Mouse (Mus musculus) layer of hippocampus, adult 9-10 months (tissue): ENCODE results near the gene Sqor.

Source experiments
- DNase-seq: peaks from one replicate; pipeline ENCODE4 v3.0.0; 2022; ENCODE audit warnings: low spot score

The Sqor gene

DNA sequence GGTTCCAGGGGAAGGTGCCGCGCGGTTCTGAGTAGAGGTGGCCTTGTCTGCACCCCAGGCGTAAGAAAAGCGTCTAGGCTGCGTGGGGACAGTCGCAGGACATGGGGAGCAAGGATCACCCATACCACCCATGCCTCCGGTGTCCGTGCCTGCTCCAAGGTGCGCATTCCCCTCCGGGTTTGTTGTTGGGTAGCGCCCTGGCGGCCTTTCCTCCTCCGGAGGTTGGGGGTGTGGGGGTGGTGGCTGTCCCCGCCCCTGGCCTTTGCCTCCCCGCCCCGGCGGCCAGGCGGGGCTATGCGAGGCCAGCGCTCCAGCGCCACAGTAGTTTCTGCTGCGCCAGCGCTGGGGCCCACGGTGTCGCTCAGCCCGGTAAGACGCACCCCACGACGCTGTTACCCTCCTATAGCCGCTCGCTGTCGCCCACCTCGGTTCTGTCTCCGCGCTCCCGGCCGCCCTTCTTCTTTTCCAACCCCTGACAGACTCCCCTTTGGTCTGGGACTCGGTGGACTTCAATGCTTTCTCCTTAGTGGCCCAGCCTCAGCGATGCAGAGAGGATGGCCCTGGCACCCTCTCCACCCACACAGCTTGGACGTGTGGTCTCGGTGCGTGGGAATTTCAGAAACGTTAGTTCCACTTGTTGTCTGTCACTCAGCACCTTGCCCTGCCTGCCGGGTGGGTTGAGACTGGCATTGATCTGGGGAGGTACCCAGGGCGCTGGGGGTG, at the start of gene Sqor:
TSS of gene Sqor (plus strand) at position 167 of the 723 bp plus-strand sequence.
- DNase-seq: no peak

DNA sequence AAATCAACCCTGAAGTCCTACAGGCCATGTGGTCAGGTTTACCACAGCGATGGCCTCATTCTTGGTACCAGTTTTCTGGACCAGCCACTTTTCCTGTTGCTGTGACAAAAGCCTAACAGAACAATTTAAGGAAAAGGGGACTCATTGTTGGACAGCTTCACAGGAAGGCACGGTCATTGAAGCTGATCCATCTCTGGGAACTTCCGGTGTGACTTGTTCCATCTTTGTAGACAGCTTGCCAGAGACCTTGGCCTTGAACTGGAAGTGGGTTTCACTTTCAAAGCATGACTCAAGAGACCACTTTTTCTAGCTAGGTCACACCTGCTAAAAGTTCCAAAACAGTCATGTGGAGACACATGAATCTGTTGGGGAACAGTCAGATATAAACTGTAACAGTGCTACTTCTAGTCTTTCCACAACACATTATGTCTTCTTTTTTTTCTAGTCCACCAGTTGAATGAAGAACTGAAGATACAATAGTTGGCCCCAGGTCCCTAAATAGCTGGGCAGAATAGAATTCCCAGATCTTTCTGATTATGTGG, 48.7 kb upstream of the Sqor start:
- no peak for DNase-seq

DNA sequence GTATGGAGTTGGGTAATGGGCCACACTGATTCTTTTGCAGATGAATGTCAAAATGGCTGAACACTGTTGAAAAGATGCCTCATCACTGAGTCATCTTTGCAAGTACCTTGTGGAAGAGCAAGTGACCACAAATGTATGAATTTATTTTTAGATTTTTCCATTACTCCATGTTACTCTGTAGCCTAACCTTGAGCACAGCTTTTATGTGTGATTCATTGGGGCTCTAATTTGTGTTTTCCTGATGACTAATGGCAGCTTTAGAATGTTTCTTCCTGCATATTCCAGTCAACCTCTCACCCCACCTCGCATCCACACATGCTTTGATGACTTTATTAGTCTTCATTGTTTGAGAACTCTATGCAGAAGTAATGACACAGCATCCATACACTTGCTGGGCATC, 45.8 kb upstream of the Sqor start:
- DNase-seq: no peak

DNA sequence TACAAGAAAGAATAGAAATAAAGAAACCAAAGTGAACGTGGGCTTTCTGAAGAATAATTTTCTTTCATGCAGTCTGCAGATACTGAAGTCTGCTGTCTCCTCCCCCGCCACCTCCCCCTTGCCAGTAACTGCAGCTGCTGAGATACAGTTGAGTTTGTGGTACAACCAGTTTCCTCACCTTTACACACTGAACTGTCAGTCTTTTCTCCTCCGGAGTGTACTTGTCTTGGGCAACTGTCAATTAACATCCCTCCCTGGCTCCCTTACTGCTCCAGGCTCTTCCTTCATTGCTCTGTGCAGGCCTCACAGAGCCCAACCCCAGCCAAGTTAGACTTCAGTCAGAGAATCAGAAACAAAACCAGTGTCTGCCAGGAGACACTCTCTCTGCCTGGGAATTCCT, 44.5 kb upstream of the Sqor start:
- no peak for DNase-seq

DNA sequence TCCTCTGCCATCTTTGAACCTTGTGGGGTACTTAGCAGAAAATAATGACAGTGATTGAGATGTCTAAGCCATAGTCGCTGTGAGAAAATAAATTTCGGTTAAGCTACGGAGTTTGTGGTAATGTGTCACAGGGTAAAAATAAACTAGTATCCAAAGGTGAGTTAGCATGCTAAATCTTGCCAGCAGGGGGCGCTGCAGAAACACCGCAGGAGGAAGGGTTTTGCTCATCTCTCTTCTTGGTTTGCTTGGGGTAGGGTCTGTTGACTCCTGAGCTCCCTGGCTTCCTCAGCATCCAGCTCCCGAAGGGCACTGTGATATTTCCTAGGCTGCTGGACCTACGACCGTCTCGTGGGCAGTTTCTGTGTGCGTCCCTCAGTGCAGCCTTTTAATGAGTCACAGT, 39.4 kb upstream of the Sqor start:
- no peak for DNase-seq

DNA sequence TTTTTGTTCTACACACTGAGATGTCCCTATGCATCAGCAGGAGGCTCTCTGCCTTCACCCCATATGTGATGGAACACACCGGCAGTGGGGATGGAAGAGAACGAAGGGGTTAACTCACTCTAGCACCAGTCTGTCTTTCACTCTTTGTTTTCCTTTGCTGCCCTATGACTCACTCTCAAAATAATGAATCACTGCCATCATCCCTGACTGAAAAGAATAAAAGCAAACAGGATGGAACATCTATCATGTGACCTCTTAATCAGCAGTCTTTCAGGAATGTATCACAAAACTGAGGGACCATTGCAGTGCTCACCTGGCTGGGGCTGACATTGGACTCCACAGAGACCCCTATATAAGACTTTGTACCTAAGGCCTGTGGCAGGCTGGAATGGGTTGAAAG, 33.6 kb upstream of the Sqor start:
- no peak for DNase-seq

DNA sequence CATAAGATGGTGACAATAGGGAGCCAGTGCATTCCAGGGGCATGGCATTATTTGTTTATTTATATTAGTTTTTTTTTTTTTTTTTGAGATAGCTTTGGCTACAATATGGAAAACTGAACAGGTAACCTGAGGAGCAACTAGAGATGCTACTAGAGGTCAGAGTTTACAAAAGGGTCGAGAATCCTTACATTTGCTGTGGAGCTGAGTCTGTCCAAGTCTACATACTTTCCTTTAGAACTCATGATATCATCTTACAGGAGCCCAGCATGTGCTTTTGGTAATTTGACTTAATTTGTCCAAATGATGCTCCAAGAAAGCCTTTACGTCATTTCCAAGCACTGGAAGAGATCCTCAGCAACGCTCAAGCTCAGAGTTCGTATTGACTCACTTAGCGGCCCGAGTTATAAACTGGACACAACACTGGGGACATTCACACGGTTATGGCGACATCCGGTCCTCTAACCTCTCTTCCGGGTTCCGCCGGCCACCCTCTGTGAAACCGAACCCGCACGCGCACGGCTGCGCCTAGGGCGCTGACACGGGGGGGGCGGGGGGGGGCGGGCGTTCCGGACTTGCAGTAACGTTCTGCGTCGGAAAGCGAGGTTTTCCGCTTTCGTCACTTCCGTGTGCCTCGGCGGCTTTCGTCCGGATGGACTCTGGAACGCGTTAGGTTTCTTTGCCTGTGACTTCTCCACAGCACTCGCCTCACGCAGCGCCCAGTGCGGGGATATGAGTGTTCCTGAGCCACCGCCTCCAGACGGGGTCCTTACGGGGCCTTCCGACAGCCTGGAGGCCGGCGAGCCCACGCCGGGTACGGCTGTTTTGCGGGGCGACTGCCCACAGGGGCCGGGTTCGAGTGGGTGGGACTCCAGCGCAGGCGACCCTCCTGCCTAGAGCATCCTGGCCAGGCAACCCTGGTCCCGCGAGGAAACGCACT, 26.9 kb upstream of the Sqor start, which contains the start of gene Bloc1s6:
TSS of gene Bloc1s6 (plus strand) at position 610 of the 937 bp plus-strand sequence.
- DNase-seq: peak; percentile 77

DNA sequence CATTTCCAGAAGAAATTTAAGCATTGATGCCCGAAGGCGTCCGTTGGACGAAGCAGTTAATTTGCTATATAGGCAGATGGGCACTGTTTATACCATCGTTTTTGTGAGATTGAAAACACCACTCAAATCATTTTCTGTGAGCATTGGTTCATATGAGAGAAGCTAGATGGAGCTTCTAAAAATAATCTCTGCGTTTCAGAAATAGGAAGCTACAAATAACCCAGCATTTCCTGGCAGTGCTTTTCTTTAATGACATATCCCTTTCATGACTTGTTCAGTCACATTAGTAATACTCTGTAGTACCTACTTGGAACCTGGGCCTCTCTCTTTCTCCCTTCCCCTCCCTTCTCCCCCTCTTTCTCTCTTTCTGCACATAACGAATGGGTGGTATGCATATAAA, 26.0 kb upstream of the Sqor start:
- DNase-seq: peak; percentile 25

DNA sequence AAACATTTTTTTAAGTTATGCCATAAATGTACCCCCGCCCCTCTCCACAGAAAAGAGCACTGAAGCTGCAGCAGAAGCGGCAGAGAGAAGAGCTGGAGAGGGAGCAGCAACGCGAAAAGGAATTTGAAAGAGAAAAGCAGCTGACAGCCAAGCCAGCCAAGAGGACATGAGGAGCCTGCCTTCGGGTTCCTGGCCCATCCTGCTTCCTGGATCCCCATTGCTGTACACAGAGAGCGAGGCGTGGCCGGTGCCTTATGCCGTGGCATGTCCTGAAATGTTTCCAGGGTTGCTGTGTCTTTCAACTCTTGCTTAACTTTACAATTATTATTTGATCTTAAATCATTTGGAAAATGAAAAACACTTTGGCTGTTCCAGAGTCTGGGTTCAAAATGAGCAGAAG, 18.6 kb upstream of the Sqor start:
- DNase-seq: no peak

DNA sequence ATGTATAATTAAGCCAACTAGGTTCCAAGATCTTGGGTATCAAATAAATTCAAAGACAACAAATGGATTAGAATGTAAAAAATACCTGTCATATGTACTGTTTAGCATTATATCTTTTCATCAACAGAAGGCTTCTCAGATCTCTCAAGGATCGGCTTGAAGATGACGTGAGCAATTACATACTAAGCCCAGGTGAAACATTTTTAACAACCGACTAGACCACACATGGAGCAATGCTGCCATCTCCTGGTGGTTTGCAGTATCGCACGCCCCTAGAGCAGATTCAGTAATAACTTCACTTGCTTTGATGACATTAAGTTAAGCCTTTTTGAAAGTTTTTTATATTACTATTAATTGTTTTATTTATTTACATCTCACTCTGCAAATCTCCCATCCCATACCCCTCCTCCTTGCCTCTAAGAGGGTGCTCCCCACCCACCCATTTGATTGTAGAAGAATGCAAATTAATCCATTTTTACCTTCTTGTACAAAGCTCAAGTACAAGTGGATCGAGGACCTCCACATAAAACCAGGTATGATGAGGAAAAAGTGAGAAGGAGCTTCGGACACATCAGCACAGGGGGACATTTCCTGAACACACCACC, 11.2 kb upstream of the Sqor start:
- DNase-seq: peak; percentile 60

DNA sequence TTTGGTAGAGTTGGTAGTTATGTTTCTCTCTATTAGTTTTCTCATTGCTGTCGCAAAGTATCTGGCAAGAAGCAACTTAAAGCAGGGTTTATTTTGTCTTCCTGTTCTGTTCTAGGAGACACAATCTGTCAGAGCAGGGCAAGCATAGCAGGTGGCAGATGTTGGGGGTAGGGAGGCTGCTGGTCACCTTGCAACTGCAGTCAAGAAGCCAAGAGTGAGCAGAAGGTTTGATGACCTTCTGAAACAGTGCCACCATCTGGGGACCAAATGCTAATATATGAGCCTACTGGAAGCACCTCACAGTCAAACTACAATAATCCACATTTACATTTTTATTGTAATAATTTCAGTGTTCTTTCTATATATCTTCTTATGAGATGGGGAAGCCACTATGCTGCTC, 5.2 kb upstream of the Sqor start:
- DNase-seq: no peak

DNA sequence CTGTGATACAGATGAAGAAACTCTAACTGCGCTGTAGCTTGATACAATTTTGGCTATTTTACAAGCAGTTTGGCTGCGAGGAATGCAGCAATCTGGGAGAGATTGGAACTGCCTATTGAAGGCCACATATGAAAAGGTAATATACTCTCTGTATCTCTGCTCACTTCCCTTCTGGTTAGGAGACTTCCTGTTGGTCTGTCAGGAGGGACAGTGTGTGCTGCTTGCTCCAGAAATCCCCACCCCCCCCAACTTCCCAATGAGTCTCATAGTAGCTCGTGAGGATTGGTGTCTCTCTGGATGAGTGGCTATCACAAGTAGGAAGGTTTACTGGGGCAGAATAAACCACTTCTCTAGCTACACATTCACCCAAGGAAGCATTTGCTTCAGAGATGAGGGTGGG, 2.0 kb upstream of the Sqor start:
- no peak for DNase-seq

DNA sequence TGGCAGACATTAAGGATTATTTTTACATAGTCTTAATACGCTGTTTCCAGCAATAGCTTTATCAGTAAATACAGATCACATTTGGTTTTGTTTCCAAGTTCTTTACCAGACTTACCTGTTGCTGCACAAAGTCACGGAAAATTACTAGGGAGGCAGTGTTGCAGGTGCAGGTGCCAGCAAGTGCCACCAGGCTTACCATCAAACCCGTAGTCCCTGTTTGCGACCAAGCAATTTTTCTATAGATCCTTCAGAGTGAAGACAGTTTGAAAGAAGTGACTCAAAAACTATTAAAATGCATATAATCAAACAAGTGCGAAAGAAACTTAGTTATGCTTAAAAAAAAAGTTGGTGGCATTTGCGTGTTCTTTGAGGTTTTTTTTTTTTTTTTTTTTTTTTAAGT, 511 bp upstream of the Sqor start:
- no peak for DNase-seq

DNA sequence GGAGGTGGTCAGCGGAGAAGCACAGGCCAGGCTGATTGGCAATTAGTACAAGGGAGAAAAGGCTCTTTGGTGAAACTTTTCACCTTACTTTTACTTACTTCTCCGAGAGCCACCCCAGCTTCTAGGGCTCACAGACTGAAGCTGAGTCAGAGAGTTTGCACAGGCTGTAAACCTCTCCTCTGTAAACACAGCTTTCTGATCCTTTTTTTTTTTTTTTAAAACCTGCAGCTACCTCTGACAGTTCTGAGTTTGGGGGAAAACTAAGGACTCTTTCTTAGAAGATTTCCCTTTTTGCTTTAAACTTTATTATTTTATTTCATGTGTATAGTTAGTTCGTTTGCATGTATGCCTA, 733 bp downstream of the Sqor start:
- DNase-seq: no peak

DNA sequence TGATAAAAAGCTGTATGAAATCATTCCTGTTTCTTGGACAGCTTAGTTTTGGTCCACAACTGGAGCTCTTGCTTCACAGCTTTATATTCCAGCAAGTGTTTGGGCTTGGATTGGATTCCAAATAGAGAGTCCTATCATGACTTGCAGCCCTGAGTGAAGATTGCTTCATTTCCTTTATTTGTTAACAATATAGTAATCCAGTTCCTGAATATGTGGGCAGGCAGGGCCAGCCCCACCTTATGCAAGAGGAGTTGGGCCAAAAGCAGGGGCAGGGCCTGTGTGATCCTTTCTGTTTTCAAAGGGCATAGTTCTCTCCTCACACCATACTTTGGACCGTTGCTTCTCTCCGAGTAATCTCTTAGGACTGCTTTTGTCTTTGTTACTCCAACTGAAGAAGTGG, 6.0 kb downstream of the Sqor start:
- DNase-seq: no peak

DNA sequence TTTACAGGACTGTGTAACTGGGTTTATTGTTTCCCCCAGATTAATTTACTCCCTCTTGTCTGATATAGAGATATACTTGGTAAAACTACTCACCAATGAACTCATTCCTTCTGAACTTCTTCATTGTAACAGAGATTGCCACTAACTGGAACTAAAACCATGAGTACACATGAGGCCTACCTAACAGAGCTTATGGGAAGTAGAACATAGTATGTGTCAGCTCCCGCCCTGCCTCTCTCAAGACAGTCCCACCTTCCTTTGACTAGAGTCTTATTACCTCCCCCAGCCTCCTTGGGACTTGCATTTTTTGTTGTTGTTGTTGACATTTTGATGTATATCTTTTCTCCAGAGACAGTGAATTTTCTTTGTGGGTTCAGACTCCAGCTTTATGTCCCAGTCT, 7.9 kb downstream of the Sqor start:
- DNase-seq: no peak

DNA sequence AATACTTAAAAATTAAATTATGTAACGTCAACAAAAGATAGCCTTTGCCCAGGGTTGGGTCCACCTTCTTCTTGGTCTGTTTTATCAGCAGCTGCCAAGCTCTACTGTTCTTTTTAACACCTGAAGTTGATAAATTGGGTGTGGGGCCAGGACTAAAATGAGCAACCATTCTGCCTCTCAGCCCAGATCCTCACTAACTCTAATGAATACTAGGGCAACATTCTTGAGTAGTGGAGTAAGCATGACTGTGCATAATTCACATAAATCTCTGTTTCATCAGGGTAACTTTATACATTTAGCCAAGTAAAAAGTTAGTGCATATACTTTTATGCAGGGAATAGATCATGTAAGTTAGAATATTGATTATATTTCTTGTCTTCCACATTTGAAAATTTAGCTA, 10.5 kb downstream of the Sqor start:
- DNase-seq: no peak

DNA sequence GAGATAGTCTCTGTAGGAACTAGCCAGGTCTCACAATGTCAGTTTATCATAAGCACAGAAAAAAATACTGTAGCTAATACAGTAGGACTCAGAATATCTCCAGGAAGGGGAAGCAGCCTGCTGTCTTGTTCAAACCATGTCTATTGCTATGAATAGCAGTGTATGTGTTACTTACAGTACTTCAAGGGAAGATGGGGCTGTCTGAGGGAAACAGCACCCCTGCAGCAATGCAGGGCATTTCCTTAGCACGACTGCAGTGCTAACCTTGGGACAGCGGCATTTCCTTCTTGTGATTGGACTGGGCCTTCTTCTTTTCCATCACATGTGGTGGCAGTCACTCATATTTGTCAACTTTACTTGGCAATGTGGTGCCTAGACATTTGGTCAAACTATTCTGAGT, 11.8 kb downstream of the Sqor start:
- DNase-seq: no peak

DNA sequence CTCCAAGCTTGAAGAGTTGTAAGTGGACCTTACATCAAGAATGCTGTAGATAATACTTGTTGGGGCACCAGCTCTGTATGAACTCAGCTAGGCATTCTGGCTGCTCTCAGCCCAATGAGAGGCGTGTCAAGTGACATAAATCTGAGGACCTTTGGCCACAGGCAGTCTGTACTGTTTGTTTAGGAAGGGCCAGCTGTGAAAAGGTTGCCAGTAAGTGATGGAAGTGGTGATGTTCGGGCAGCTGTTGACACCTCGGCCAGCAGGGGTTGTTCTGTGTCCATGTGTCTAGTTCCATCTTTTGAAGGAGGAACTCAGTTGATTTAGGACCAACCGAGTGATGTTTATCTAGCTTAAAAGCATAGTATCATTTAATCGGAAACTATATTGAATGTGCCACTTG, 14.9 kb downstream of the Sqor start:
- no peak for DNase-seq

DNA sequence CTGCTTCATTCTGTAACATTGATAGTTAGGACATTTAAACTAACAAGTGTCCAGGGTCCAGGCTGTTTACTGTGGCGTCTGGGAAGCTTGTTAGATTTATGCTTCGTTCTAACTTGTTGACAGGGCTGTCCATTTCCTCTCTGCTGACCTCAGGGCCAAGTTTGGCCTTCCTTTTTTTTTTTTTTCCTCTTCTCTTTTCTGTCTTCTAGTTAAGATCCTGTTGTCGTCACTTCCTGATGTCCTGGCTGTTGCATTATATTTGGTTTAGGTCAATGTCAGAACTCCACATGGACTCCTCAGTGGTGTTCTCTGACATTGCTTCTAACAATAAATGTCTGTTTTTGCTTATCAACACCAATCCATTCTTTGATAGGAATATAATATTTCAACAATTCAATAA, 15.4 kb downstream of the Sqor start:
- no peak for DNase-seq

DNA sequence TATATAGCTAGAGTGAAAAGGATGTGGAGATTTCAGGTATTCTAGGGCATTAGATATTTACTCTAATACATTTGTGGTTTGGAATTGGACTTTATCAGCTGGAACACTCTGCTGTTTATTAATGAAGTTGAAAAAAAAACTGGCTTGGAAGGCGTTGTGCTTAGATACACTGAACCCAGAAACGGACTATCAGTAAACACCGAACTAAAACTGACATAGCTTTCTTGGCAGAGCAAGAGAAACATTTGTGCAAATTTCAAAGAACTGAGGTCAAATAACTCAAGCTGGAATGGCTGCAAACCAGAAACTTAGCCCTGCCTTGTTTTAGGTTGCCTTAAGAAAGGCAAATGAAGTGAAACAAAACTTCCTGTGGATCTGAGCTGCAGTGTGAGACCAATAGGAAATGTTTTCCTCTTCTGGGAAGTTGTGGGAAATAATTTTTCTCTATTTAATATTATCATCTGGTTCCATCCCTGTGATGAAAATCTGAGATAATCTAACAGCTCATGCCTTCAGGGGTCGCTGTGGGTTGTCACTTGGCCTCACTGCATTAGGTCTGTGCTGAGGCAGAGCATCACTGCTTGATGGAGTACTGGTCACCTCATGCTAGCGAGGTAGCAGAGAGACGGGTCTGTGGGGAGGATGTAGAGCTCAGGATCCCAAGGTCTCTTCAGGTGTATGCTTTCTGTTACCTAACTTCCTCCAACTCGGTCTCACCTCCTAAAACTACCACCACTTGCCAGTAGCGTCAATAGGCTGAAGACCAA, 16.7 kb downstream of the Sqor start:
- no peak for DNase-seq

DNA sequence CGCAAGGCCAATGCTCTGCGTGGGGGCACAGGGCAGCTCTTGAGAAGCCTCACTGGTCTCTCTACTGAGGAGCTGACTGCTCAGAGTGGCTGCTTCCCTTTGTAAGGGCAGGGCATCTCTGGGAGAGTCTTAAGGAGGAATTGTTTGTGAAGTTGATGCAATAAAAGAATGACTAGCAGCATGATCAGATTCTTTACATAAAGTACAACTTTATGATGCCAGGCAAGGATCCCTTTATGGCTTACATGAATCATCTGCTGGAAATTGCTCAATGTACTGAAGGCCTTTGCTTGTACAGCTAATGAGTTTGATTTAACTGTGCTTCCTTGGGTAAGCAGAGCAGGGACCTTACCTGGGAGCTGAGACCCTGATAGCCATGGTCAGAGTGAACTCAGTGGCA, 18.7 kb downstream of the Sqor start:
- DNase-seq: no peak
